In the genomic region with DNA sequence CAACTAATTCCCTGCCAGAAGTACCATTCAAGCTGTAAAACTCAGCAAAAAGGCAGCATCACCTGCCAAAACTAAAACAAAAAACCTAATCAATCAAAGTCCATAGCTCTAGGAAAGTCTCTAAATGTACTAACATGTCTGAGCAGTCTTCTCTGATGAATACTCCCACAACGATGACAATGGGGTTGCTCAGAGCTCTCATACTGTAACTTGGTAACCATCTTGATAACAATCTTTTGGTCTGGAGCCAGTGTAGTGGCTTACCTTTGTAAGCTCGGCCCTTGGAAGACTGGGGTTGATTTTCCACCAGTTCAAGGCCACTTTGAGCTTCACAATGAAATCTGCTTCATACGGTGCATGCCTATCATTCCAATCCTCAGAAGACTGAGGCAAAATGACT, we compare ENCODE assay signal across 43 mouse cellular contexts. TPM values are rescaled to one million over a fixed set of nuclear protein-coding genes. Genes with fewer than 3 reads are reported as not detected.
"Had no signal": no experiment of that assay in that cellular context is flagged by ENCODE, and none has a peak within 500 bp of the region (broad histone marks: within the 10 kb centered on the region; RNA-seq: fewer than 3 reads in every experiment).

No protein-coding gene starts in this region.

- H3K27me3 ChIP-seq: heart, embryonic 13.5 days; heart, embryonic 15.5 days; hindbrain, embryonic 13.5 days; hindbrain, embryonic 15.5 days; kidney, embryonic 15.5 days; limb, embryonic 13.5 days; limb, embryonic 15.5 days; liver, embryonic 12.5 days had no signal

- DNase-seq: gastrocnemius, adult 2 months; gastrocnemius, postnatal 10 days; gastrocnemius, postnatal 25 days; heart, adult 11 months; heart, adult 2 months; heart, postnatal 14 days; heart, postnatal 36 days; kidney, adult 11 months; kidney, adult 2 months; kidney, postnatal 14 days; kidney, postnatal 36 days; layer of hippocampus, adult 9-11 months; layer of hippocampus, postnatal 36 days; left cerebral cortex, postnatal 4 days had no signal

- H3K9me3 ChIP-seq: heart, embryonic 13.5 days; heart, embryonic 15.5 days; hindbrain, embryonic 13.5 days; hindbrain, embryonic 15.5 days; kidney, embryonic 15.5 days; limb, embryonic 13.5 days; limb, embryonic 15.5 days; liver, embryonic 12.5 days had no signal

- H3K4me2 ChIP-seq: heart, embryonic 11.5 days; heart, embryonic 13.5 days; heart, embryonic 15.5 days; hindbrain, embryonic 13.5 days; hindbrain, embryonic 15.5 days; kidney, embryonic 15.5 days; limb, embryonic 13.5 days; limb, embryonic 15.5 days; liver, embryonic 12.5 days had no signal

- H3K27ac ChIP-seq: gastrocnemius, adult 2 months; heart, adult 2 months; heart, embryonic 13.5 days; heart, embryonic 15.5 days; hindbrain, embryonic 13.5 days; hindbrain, embryonic 15.5 days; hindbrain, postnatal 0 days; kidney, embryonic 15.5 days; kidney, postnatal 0 days; limb, embryonic 13.5 days; limb, embryonic 15.5 days; liver, embryonic 12.5 days; liver, embryonic 14.5 days had no signal

- H3K4me3 ChIP-seq: gastrocnemius, adult 2 months; heart, adult 2 months; heart, embryonic 13.5 days; heart, embryonic 15.5 days; hindbrain, embryonic 13.5 days; hindbrain, embryonic 15.5 days; kidney, embryonic 15.5 days; limb, embryonic 13.5 days; limb, embryonic 15.5 days; liver, embryonic 12.5 days had no signal

- ATAC-seq: hindbrain, postnatal 0 days; intestine, embryonic 16.5 days; liver, embryonic 12.5 days had no signal

- H3K9ac ChIP-seq: heart, embryonic 13.5 days; heart, embryonic 15.5 days; hindbrain, embryonic 13.5 days; hindbrain, embryonic 15.5 days; kidney, embryonic 15.5 days; limb, embryonic 13.5 days; limb, embryonic 15.5 days; liver, embryonic 12.5 days; liver, embryonic 14.5 days had no signal

- H3K4me1 ChIP-seq: heart, embryonic 13.5 days; heart, embryonic 15.5 days; hindbrain, embryonic 13.5 days; hindbrain, embryonic 15.5 days; kidney, embryonic 15.5 days; limb, embryonic 13.5 days; limb, embryonic 15.5 days; liver, embryonic 12.5 days had no signal

- H3K36me3 ChIP-seq: heart, embryonic 13.5 days; heart, embryonic 15.5 days; hindbrain, embryonic 13.5 days; hindbrain, embryonic 15.5 days; kidney, embryonic 15.5 days; limb, embryonic 13.5 days; limb, embryonic 15.5 days; liver, embryonic 12.5 days had no signal

RNA-seq across cellular contexts. Expression of a gene that starts 33.0 kb away (rescaled TPM):
- total RNA-seq: gastrocnemius, adult 2 months; gastrocnemius, postnatal 10 days; gastrocnemius, postnatal 25 days; gastrocnemius, postnatal 4 days; heart, adult 2 months; heart, postnatal 14 days; heart, postnatal 36 days; hematopoietic stem cell, adult 5-6 weeks; hindbrain, postnatal 0 days; layer of hippocampus, adult 18-20 months; layer of hippocampus, adult 8-10 months; layer of hippocampus, postnatal 14 days; layer of hippocampus, postnatal 36 days; left cerebral cortex, adult 18-20 months; left cerebral cortex, adult 8-10 months; left cerebral cortex, postnatal 10 days; left cerebral cortex, postnatal 25 days; left cerebral cortex, postnatal 4 days; liver, adult 2 months had no signal
- polyA plus RNA-seq: heart, adult 2 months; heart, embryonic 11.5 days; heart, embryonic 13.5 days; heart, embryonic 15.5 days; heart, postnatal 0 days; hindbrain, embryonic 11.5 days; hindbrain, embryonic 13.5 days; hindbrain, embryonic 15.5 days; hindbrain, postnatal 0 days; intestine, embryonic 14.5 days; intestine, embryonic 16.5 days; kidney, adult 2 months; kidney, embryonic 15.5 days; kidney, postnatal 0 days; large intestine, adult 2 months; limb, embryonic 11.5 days; limb, embryonic 15.5 days; liver, adult 2 months; liver, embryonic 12.5 days; liver, embryonic 14.5 days; liver, embryonic 16.5 days had no signal
